Mouse (Mus musculus) midbrain, embryonic 13.5 days (tissue): ENCODE data around the gene Rho. TPM values are rescaled to one million over a fixed set of nuclear protein-coding genes. Genes with fewer than 3 reads are reported as not detected.

ENCODE experiments used
- ATAC-seq: fragments of 200-750 bp; cut with Nextera tagmentation; 2 replicates; pipeline ENCODE4 v1.8.0; 2017; ENCODE audit warnings: mild to moderate bottlenecking, moderate TSS enrichment, moderate library complexity
- H3K27ac ChIP-seq: fragments of 300-500 bp; sonication (generic); 2 replicates; pipeline ENCODE4 v1.5.1; 2015; ENCODE audit warnings: inconsistent platforms, mild to moderate bottlenecking, moderate library complexity
- H3K27me3 ChIP-seq: fragments of 300-500 bp; sonication (generic); 2 replicates; pipeline ENCODE4 v1.6.1; 2015; ENCODE audit warnings: mild to moderate bottlenecking, inconsistent platforms
- H3K36me3 ChIP-seq: fragments of 300-500 bp; sonication (generic); 2 replicates; pipeline ENCODE4 v1.6.1; 2015; ENCODE audit warnings: mild to moderate bottlenecking, inconsistent platforms
- H3K4me1 ChIP-seq: fragments of 300-500 bp; sonication (generic); replicated peaks from 2 replicates; pipeline ENCODE4 v1.6.1; 2015; ENCODE audit warnings: inconsistent platforms
- H3K4me2 ChIP-seq: fragments of 300-500 bp; sonication (generic); replicated peaks from 2 replicates; pipeline ENCODE4 v1.6.1; 2015; ENCODE audit warnings: moderate library complexity, mild to moderate bottlenecking, inconsistent platforms
- H3K4me3 ChIP-seq: fragments of 300-500 bp; sonication (generic); replicated peaks from 2 replicates; pipeline ENCODE4 v1.5.1; 2015; ENCODE audit warnings: mild to moderate bottlenecking, inconsistent platforms
- H3K9ac ChIP-seq: fragments of 300-500 bp; sonication (generic); replicated peaks from 2 replicates; pipeline ENCODE4 v1.6.1; 2015; ENCODE audit warnings: mild to moderate bottlenecking, inconsistent platforms
- H3K9me3 ChIP-seq: fragments of 300-500 bp; sonication (generic); 2 replicates; pipeline ENCODE4 v1.6.1; 2016; ENCODE audit warnings: mild to moderate bottlenecking, inconsistent platforms
- WGBS: fragments of 180-500 bp; shearing (Covaris S2); methylation state at CpG from one replicate; pipeline ENCODE4 v1.1.7; 2015; 5-methylcytosine and 5-hydroxymethylcytosine counted together
- polyA plus RNA-seq: library from polyadenylated mRNA; unstranded; fragments of >200 nt; fragmentation: Nextera tagmentation; extraction: Ambion mirVana; gene quantifications from 2 replicates; pipeline ENCODE4 v1.2.1, GENCODE M21; 2015

The Rho gene
- polyA plus RNA-seq, 1 experiment from 2014 or later: 0.05 TPM

- H3K9ac ChIP-seq: no peak overlapping the region
- H3K27ac ChIP-seq: no peak overlapping the region
- no peak overlapping the region for H3K4me3 ChIP-seq
- no peak for ATAC-seq
- H3K36me3 ChIP-seq: no peaks in the 10 kb centered on the region
- no peak overlapping the region for H3K4me2 ChIP-seq
- no peaks in the 10 kb centered on the region for H3K9me3 ChIP-seq
- H3K27me3 ChIP-seq: no peaks in the 10 kb centered on the region
- WGBS: 93% methylated on average over 9 of the region's 9 CpGs
- H3K4me1 ChIP-seq: peaks cover 16% of the 10 kb centered on the region
Measured at GRCm38 (mm10) chr6:115958445-115958844, 26.9 kb downstream of the Rho start.

GRCm38 (mm10) chr6:115959151-115959691, 27.7 kb downstream of the Rho start:
- H3K27me3 ChIP-seq: no peaks in the 10 kb centered on the region
- no peaks in the 10 kb centered on the region for H3K36me3 ChIP-seq
- WGBS: 83% methylated on average over 7 of the region's 7 CpGs
- H3K4me3 ChIP-seq: no peak overlapping the region
- peaks cover 16% of the 10 kb centered on the region for H3K4me1 ChIP-seq
- no peaks in the 10 kb centered on the region for H3K9me3 ChIP-seq
- no peak overlapping the region for H3K9ac ChIP-seq
- no peak overlapping the region for H3K4me2 ChIP-seq
- H3K27ac ChIP-seq: no peak overlapping the region
- ATAC-seq: no peak

- Histone ChIP-seq H3K4me3 (no peak overlapping the region), H3K27me3 (no peaks in the 10 kb centered on the region), H3K9ac (no peak overlapping the region), H3K4me2 (no peak overlapping the region), H3K27ac (no peak overlapping the region), H3K4me1 (peaks cover 16% of the 10 kb centered on the region), H3K36me3 (no peaks in the 10 kb centered on the region), H3K9me3 (no peaks in the 10 kb centered on the region)
- WGBS: 90% methylated on average over 19 of the region's 19 CpGs
- no peak for ATAC-seq
Measured at GRCm38 (mm10) chr6:115960322-115960721, 28.8 kb downstream of the Rho start.

GRCm38 (mm10) chr6:115961743-115962142, 30.2 kb downstream of the Rho start:
- H3K9me3 ChIP-seq: no peaks in the 10 kb centered on the region
- 87% methylated on average over 3 of the region's 3 CpGs for WGBS
- H3K9ac ChIP-seq: no peak overlapping the region
- no peak for ATAC-seq
- no peak overlapping the region for H3K4me2 ChIP-seq
- H3K27me3 ChIP-seq: no peaks in the 10 kb centered on the region
- peaks cover 12% of the 10 kb centered on the region for H3K4me1 ChIP-seq
- H3K36me3 ChIP-seq: no peaks in the 10 kb centered on the region
- H3K27ac ChIP-seq: no peak overlapping the region
- H3K4me3 ChIP-seq: no peak overlapping the region

- 35% methylated on average over 23 of the region's 23 CpGs for whole genome bisulfite sequencing
- no peaks in the 10 kb centered on the region for H3K36me3 ChIP-seq
- H3K4me2 ChIP-seq: no peak overlapping the region
- no peak for ATAC-seq
- H3K4me1 ChIP-seq: peaks cover 4% of the 10 kb centered on the region
- no peaks in the 10 kb centered on the region for H3K27me3 ChIP-seq
- H3K27ac ChIP-seq: no peak overlapping the region
- H3K9ac ChIP-seq: no peak overlapping the region
- H3K4me3 ChIP-seq: no peak overlapping the region
- no peaks in the 10 kb centered on the region for H3K9me3 ChIP-seq
Measured at GRCm38 (mm10) chr6:115962439-115963085, 31.0 kb downstream of the Rho start.

- H3K4me3 ChIP-seq: no peak overlapping the region
- H3K27me3 ChIP-seq: no peaks in the 10 kb centered on the region
- H3K9me3 ChIP-seq: no peaks in the 10 kb centered on the region
- no peak overlapping the region for H3K27ac ChIP-seq
- no peak overlapping the region for H3K9ac ChIP-seq
- peaks cover 10% of the 10 kb centered on the region for H3K4me1 ChIP-seq
- no peak for ATAC-seq
- H3K4me2 ChIP-seq: no peak overlapping the region
- 81% methylated on average over 9 of the region's 9 CpGs for WGBS
- no peaks in the 10 kb centered on the region for H3K36me3 ChIP-seq
Measured at GRCm38 (mm10) chr6:115963656-115964055, 32.1 kb downstream of the Rho start.

- H3K4me2 ChIP-seq: no peak overlapping the region
- ATAC-seq: no peak
- no peaks in the 10 kb centered on the region for H3K36me3 ChIP-seq
- WGBS: 93% methylated on average over 19 of the region's 19 CpGs
- H3K9me3 ChIP-seq: no peaks in the 10 kb centered on the region
- H3K4me3 ChIP-seq: no peak overlapping the region
- H3K4me1 ChIP-seq: peaks cover 16% of the 10 kb centered on the region
- H3K27ac ChIP-seq: no peak overlapping the region
- H3K27me3 ChIP-seq: no peaks in the 10 kb centered on the region
- no peak overlapping the region for H3K9ac ChIP-seq
Measured at GRCm38 (mm10) chr6:115966227-115966966, 34.8 kb downstream of the Rho start.

GRCm38 (mm10) chr6:115967291-115967880, 35.8 kb downstream of the Rho start:
- Histone ChIP-seq H3K9ac (no peak overlapping the region), H3K4me3 (no peak overlapping the region), H3K36me3 (no peaks in the 10 kb centered on the region), H3K4me1 (peaks cover 26% of the 10 kb centered on the region), H3K9me3 (no peaks in the 10 kb centered on the region), H3K4me2 (no peak overlapping the region), H3K27ac (no peak overlapping the region), H3K27me3 (no peaks in the 10 kb centered on the region)
- ATAC-seq: no peak
- 91% methylated on average over 15 of the region's 15 CpGs for WGBS

GRCm38 (mm10) chr6:115968086-115968485, 36.5 kb downstream of the Rho start:
- Histone ChIP-seq H3K9ac (no peak overlapping the region), H3K27me3 (no peaks in the 10 kb centered on the region), H3K27ac (no peak overlapping the region), H3K4me1 (peaks cover 29% of the 10 kb centered on the region), H3K4me3 (no peak overlapping the region), H3K9me3 (no peaks in the 10 kb centered on the region), H3K36me3 (no peaks in the 10 kb centered on the region), H3K4me2 (no peak overlapping the region)
- ATAC-seq: no peak
- 82% methylated on average over 5 of the region's 5 CpGs for WGBS

GRCm38 (mm10) chr6:115968700-115969099, 37.2 kb downstream of the Rho start:
- Histone ChIP-seq H3K9ac (no peak overlapping the region), H3K36me3 (no peaks in the 10 kb centered on the region), H3K4me3 (no peak overlapping the region), H3K9me3 (no peaks in the 10 kb centered on the region), H3K4me2 (no peak overlapping the region), H3K4me1 (peaks cover 31% of the 10 kb centered on the region), H3K27ac (no peak overlapping the region), H3K27me3 (no peaks in the 10 kb centered on the region)
- 66% methylated on average over 6 of the region's 6 CpGs for WGBS
- ATAC-seq: peak; percentile 28; the same call in 1 of the 2 replicates

GRCm38 (mm10) chr6:115969103-115969502, 37.6 kb downstream of the Rho start:
- Histone ChIP-seq H3K27me3 (no peaks in the 10 kb centered on the region), H3K36me3 (no peaks in the 10 kb centered on the region), H3K4me2 (no peak overlapping the region), H3K27ac (no peak overlapping the region), H3K4me1 (peaks cover 35% of the 10 kb centered on the region), H3K4me3 (no peak overlapping the region), H3K9ac (no peak overlapping the region), H3K9me3 (no peaks in the 10 kb centered on the region)
- no peak for ATAC-seq
- WGBS: 73% methylated on average over 9 of the region's 9 CpGs

- no peak overlapping the region for H3K4me2 ChIP-seq
- WGBS: 53% methylated on average over 4 of the region's 6 CpGs
- H3K36me3 ChIP-seq: no peaks in the 10 kb centered on the region
- no peaks in the 10 kb centered on the region for H3K9me3 ChIP-seq
- H3K4me1 ChIP-seq: peaks cover 40% of the 10 kb centered on the region
- no peaks in the 10 kb centered on the region for H3K27me3 ChIP-seq
- no peak overlapping the region for H3K9ac ChIP-seq
- H3K27ac ChIP-seq: no peak overlapping the region
- H3K4me3 ChIP-seq: no peak overlapping the region
- ATAC-seq: no peak
Measured at GRCm38 (mm10) chr6:115969952-115970351, 38.4 kb downstream of the Rho start.
